Mouse (Mus musculus): Measurements from ENCODE around the gene Bcat2. TPM values are rescaled to one million over a fixed set of nuclear protein-coding genes. Genes with fewer than 3 reads are reported as not detected.

Bcat2 gene
- total and polyA plus RNA-seq, 2 experiments from 2014 or later: 13.7 to 20.2 TPM

- no peak for DNase-seq
- H3K9me3 ChIP-seq (ENCODE audit: low read length): no peaks in the 10 kb centered on the region
- ATAC-seq: no peak
- 81% methylated on average over 11 of the region's 11 CpGs for WGBS
- H3K4me3 ChIP-seq (ENCODE audit: low read depth, low read length): no peak overlapping the region
- H3K36me3 ChIP-seq (ENCODE audit: insufficient read depth): no peaks in the 10 kb centered on the region
- no peak for TF ChIP-seq CTCF (IDR thresholded peaks at IDR 0.05; ENCODE audit: low read depth)
- no peaks in the 10 kb centered on the region for H3K27me3 ChIP-seq (ENCODE audit: insufficient read depth, low read length)
- no peak overlapping the region for H3K4me2 ChIP-seq (ENCODE audit: low read depth)
- H3K9ac ChIP-seq: no peak overlapping the region
- no peaks in the 10 kb centered on the region for H3K4me1 ChIP-seq (ENCODE audit: insufficient read depth)
- no peak overlapping the region for H3K27ac ChIP-seq (ENCODE audit: low read depth, low read length)
Measured at GRCm38 (mm10) chr7:45550821-45551511, 19.0 kb upstream of the Bcat2 start.

GRCm38 (mm10) chr7:45551512-45551883, 18.5 kb upstream of the Bcat2 start:
- no peaks in the 10 kb centered on the region for H3K9me3 ChIP-seq (ENCODE audit: low read length)
- no peaks in the 10 kb centered on the region for H3K27me3 ChIP-seq (ENCODE audit: insufficient read depth, low read length)
- DNase-seq: no peak
- no peak overlapping the region for H3K9ac ChIP-seq
- ATAC-seq: no peak
- H3K36me3 ChIP-seq (ENCODE audit: insufficient read depth): no peaks in the 10 kb centered on the region
- no peak overlapping the region for H3K4me2 ChIP-seq (ENCODE audit: low read depth)
- 83% methylated on average over 8 of the region's 8 CpGs for WGBS
- H3K27ac ChIP-seq (ENCODE audit: low read depth, low read length): no peak overlapping the region
- no peaks in the 10 kb centered on the region for H3K4me1 ChIP-seq (ENCODE audit: insufficient read depth)
- no peak overlapping the region for H3K4me3 ChIP-seq (ENCODE audit: low read depth, low read length)
- no peak for TF ChIP-seq CTCF (IDR thresholded peaks at IDR 0.05; ENCODE audit: low read depth)

GRCm38 (mm10) chr7:45553519-45553918, 16.4 kb upstream of the Bcat2 start:
- no peak for DNase-seq
- no peak for ATAC-seq
- H3K27me3 ChIP-seq (ENCODE audit: insufficient read depth, low read length): no peaks in the 10 kb centered on the region
- H3K4me3 ChIP-seq (ENCODE audit: low read depth, low read length): no peak overlapping the region
- H3K4me2 ChIP-seq (ENCODE audit: low read depth): no peak overlapping the region
- H3K9me3 ChIP-seq (ENCODE audit: low read length): no peaks in the 10 kb centered on the region
- no peak overlapping the region for H3K27ac ChIP-seq (ENCODE audit: low read depth, low read length)
- no peak for TF ChIP-seq CTCF (IDR thresholded peaks at IDR 0.05; ENCODE audit: low read depth)
- H3K4me1 ChIP-seq (ENCODE audit: insufficient read depth): no peaks in the 10 kb centered on the region
- WGBS: 69% methylated on average over 8 of the region's 8 CpGs
- no peaks in the 10 kb centered on the region for H3K36me3 ChIP-seq (ENCODE audit: insufficient read depth)
- no peak overlapping the region for H3K9ac ChIP-seq

- ATAC-seq (no peak), DNase-seq (no peak)
- no peak for TF ChIP-seq CTCF (IDR thresholded peaks at IDR 0.05; ENCODE audit: low read depth)
- WGBS: 93% methylated on average over 2 of the region's 2 CpGs
- Histone ChIP-seq H3K9ac (no peak overlapping the region), H3K4me1 (ENCODE audit: insufficient read depth) (no peaks in the 10 kb centered on the region), H3K36me3 (ENCODE audit: insufficient read depth) (no peaks in the 10 kb centered on the region), H3K27me3 (ENCODE audit: insufficient read depth, low read length) (no peaks in the 10 kb centered on the region), H3K4me3 (ENCODE audit: low read depth, low read length) (no peak overlapping the region), H3K4me2 (ENCODE audit: low read depth) (no peak overlapping the region), H3K9me3 (ENCODE audit: low read length) (no peaks in the 10 kb centered on the region), H3K27ac (ENCODE audit: low read depth, low read length) (no peak overlapping the region)
Measured at GRCm38 (mm10) chr7:45553990-45554389, 16.0 kb upstream of the Bcat2 start.

GRCm38 (mm10) chr7:45554744-45555143, 15.2 kb upstream of the Bcat2 start, which contains the start of gene Hsd17b14:
Gene Hsd17b14, plus strand, starts transcription at chr7:45554893.
- Histone ChIP-seq H3K27me3 (ENCODE audit: insufficient read depth, low read length) (no peaks in the 10 kb centered on the region), H3K9me3 (ENCODE audit: low read length) (no peaks in the 10 kb centered on the region), H3K4me1 (ENCODE audit: insufficient read depth) (no peaks in the 10 kb centered on the region), H3K4me3 (ENCODE audit: low read depth, low read length) (no peak within 1 kb of the TSS), H3K4me2 (ENCODE audit: low read depth) (no peak within 1 kb of the TSS), H3K27ac (ENCODE audit: low read depth, low read length) (no peak within 1 kb of the TSS), H3K9ac (no peak within 1 kb of the TSS), H3K36me3 (ENCODE audit: insufficient read depth) (no peaks in the 10 kb centered on the region)
- DNase-seq (no peak), ATAC-seq (no peak)
- no peak for TF ChIP-seq CTCF (IDR thresholded peaks at IDR 0.05; ENCODE audit: low read depth)
- WGBS: 40% methylated on average over 8 of the region's 8 CpGs

- Histone ChIP-seq H3K27ac (ENCODE audit: low read depth, low read length) (no peak overlapping the region), H3K4me3 (ENCODE audit: low read depth, low read length) (no peak overlapping the region), H3K9me3 (ENCODE audit: low read length) (no peaks in the 10 kb centered on the region), H3K4me2 (ENCODE audit: low read depth) (no peak overlapping the region), H3K4me1 (ENCODE audit: insufficient read depth) (no peaks in the 10 kb centered on the region), H3K9ac (no peak overlapping the region), H3K36me3 (ENCODE audit: insufficient read depth) (no peaks in the 10 kb centered on the region), H3K27me3 (ENCODE audit: insufficient read depth, low read length) (no peaks in the 10 kb centered on the region)
- ATAC-seq (no peak), DNase-seq (peak; percentile 59)
- TF ChIP-seq CTCF (IDR thresholded peaks at IDR 0.05; ENCODE audit: low read depth): peak; percentile 73
- 20% methylated on average over 8 of the region's 8 CpGs for WGBS
Measured at GRCm38 (mm10) chr7:45555787-45556186, 14.2 kb upstream of the Bcat2 start.

GRCm38 (mm10) chr7:45558907-45559306, 11.0 kb upstream of the Bcat2 start:
- Histone ChIP-seq H3K4me3 (ENCODE audit: low read depth, low read length) (no peak overlapping the region), H3K27me3 (ENCODE audit: insufficient read depth, low read length) (no peaks in the 10 kb centered on the region), H3K9me3 (ENCODE audit: low read length) (no peaks in the 10 kb centered on the region), H3K27ac (ENCODE audit: low read depth, low read length) (no peak overlapping the region), H3K36me3 (ENCODE audit: insufficient read depth) (no peaks in the 10 kb centered on the region), H3K4me1 (ENCODE audit: insufficient read depth) (no peaks in the 10 kb centered on the region), H3K4me2 (ENCODE audit: low read depth) (no peak overlapping the region), H3K9ac (no peak overlapping the region)
- 60% methylated on average over 6 of the region's 6 CpGs for WGBS
- no peak for DNase-seq
- TF ChIP-seq CTCF (IDR thresholded peaks at IDR 0.05; ENCODE audit: low read depth): no peak
- no peak for ATAC-seq

Data from forebrain, postnatal 0 days (tissue).